Mouse (Mus musculus): ENCODE results near the gene Nek2. TPM values are rescaled to one million over a fixed set of nuclear protein-coding genes. Genes with fewer than 3 reads are reported as not detected.
A peak's percentile ranks its signal among the peaks of the same experiment; 100 is the strongest.

The Nek2 gene
- 1 to 10 TPM in 3 of 4 experiments, under 1 TPM in 1; 0.92 to 4.7 (median 1.5) TPM for total RNA-seq (2022)

DNA sequence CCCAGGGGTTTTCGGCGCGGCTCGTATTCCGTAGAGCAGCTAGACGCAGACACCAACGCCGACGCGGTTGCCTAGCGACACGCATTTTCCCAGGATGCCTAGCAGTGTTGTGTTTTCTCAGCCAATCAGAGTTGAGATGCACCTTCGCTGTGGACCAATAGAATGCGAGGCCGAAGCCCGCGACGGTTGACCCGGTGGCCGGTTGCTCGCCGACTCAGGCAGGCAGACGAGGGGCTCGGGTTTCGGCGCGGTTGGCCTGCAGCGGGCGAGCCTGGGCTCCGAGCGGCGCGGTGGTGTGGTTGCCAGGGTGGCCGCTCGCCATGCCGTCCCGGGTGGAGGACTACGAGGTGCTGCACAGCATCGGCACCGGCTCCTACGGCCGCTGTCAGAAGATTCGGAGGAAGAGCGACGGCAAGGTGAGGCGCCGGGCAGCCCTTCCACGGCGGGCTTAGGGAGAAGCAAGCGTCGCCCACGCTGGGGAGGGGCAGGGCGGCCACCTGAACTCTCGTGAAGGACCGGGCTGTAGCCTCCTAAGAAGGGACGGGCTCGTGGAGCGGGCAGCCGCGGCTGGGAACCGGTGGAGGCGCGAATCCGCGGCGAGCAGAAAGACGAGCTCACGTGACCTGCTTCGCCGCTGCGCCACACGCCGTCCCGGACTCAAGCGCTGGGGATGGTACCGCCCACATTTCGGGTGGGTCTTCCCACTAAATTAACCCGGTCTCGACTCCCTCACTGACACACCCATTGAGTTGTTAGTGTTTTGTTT lies at the start of gene Nek2:
Nek2 (plus strand) TSS at position 119 of the 766 bp plus-strand sequence.
- DNase-seq = peak; percentile 95

DNA sequence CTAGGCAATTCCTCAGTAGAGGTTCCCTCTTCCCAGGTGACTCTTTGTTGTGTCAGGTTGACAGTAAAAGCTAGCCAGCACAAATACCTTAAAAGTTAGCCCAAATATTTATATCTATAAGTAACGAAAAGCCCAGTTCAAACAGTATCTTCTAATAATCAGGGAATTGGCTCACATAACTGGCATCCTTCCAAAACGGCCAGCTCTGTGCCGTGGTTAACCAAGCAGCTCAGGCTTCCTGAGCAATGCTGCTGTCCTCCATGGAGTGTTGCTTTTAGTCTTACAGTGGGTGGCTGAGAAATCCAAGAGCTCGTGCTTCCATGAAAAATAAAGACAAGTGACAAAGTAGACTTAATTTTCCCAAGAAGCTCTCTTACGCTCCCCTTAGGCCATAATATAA lies 47.1 kb upstream of the Nek2 start:
- DNase-seq = no peak

- no peak for DNase-seq
Measured at GRCm38 (mm10) chr1:191775116-191775515, 46.1 kb upstream of the Nek2 start.

- DNase-seq = no peak
Measured at GRCm38 (mm10) chr1:191777521-191777920, 43.7 kb upstream of the Nek2 start.

- no peak for DNase-seq
Measured at GRCm38 (mm10) chr1:191780470-191780869, 40.8 kb upstream of the Nek2 start.

GRCm38 (mm10) chr1:191785108-191785507 lies 36.1 kb upstream of the Nek2 start:
- DNase-seq = no peak

DNA sequence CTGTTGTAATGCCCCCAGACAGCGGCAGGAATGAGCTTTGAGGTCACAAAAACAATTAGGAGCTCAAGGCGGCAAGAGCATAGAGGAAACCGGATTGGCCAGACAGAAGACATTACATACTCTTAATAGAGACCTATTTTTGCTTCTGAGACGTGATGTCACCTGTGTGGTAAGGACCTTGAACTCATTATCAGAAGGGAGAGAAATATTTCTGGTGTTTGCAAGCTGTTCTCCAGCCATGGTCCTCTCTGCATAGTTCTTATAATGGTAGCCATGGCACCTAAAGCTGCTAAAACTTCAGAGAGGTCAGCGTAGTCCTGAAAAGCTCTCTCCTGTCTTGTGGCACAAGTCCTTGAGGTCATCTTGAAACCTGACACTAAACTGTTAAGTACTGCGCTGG lies 35.0 kb upstream of the Nek2 start:
- DNase-seq = no peak

DNA sequence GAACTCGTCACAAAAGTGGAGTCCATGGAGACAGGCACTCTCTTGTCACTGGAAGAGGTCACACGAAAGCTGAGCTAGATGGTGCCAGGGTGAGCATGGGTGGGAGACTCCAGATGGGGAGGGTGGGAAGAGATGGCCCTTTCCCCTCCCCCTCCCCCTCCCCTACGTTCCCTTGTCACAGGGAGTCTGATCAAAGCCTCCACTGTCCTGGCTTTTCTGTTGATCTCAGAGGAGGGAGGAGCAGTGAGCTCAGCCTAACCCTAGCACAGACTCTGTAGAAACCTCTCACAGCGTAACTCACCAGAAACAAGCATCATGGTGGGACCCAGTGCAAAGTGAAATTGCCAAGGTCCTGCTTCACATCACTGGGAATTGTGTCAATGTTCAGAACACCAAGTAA lies 33.9 kb upstream of the Nek2 start:
- DNase-seq = no peak

DNA sequence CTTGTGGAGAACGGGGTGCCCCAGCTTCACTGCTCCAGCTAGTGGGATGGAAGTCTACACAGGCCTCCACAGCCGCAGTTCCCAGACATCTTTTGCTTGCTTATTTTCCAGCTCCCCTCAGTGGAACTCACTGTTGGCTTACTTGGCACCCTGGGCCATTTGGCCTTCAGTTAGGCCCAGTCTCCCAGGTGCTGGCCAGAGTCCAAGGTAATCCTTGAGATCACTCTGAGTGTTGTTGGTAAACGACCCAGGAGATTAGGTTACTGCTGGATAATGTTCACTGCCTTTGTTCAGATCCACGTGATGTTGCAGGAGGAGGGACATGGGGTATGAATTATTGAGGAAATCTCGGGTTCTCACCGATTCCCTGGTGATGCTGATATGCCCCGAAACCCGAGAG lies 28.3 kb upstream of the Nek2 start:
- DNase-seq = peak; percentile 47

GRCm38 (mm10) chr1:191793888-191794532 lies 27.2 kb upstream of the Nek2 start:
- DNase-seq = no peak

DNA sequence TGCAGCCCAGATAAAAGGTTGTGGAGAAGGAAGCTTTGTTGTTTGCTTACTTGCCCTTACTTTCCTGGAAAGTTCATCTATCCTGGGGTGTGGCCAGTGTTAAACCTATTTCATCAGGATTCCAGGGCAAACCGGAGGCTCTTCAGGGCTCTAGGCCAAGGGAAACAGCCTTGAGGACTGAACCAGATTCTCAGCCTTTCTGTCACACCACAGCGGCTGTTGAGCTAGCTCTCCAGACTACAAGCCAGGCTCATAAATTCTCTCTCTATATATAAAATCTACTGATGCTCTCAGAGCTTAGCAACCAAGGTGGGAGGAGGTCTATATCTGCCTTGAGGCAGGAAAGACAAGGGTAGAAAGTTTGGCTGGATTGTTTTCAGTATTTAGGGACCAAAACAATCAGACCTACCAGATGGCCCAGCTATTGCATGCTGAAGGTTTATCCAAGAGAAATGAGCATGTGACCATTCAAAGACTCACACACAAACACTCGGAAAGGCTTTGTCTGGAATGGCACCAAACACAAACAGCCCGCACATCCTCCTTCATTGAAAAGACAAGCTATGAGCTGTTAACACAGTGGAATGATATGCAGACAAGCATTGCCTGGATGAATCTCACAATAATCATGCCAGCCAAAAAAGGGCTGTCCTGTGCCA lies 24.9 kb upstream of the Nek2 start:
- DNase-seq = no peak

DNA sequence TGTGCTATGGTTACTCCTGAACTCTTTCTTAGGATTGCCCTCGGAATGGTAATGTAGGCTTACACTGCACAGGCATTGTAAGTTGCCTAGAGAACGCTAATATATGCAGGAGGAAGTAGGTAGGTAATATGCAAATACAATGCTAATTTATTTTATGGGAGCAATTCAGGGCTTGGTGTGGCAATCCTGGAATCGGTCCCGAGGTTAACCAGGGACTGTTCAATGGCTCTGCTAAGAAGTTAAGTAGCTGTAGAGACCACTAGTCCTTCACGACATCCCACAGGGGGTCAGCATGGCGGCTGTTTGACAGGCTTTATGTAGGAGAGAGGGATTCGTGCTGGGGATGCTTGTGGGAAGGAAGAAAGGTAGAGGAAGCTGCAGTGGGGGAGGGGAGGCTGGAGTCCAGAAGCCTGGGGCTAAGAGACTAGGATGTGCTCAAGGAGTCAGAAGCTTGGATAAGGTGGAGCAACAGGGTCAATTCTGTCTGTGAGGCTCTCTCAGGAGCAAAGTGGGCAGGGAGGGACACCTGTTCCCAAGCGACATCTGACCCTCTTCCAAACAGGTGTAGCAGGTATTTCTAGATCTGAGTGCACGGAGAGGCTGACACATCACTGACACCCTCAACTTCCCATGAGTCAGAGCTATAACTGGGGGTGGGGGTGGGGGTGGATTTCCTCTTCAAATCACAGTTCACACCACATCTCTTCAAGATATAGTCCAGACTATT lies 19.0 kb upstream of the Nek2 start:
- DNase-seq = no peak

DNA sequence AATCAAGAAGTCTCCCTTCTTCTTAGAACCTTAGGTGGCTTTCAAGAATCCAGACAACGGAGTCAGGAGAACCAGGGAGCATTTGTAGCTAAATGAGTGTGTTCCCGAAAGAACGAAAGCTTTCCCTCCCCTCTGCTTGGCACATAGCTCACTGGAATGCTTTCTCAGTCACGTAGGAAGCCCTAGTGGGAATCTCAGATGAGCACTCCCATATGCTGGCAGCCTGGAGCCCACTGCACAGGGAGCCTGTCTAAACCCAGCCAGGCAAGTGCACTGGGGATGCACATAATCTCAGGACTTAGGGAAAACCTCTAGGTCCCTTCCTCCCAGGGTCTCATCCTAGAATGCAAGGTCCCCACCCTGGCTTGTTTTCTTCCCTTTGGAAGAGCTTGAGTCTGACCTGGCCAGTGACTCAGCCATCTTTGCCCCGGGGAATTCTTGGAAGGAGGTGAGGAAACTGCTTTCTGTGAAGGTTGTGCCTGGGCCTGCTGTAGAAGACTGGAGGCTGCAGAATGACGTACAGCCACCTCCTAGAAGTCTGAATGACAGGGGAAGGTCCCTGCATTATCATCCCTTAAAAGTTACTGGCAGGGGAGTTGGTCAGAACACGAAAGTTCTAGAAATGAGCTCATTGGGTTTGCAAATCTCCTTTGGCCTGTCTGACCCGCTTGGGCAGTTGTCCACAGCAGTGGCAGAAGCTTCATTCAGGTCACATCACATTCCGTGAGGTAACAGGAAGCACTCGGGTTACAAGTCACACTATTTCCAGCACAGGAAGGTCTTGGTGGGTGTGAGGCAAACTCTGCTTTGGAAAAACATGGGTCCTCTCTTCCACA lies 18.2 kb upstream of the Nek2 start:
- peak; percentile 21 for DNase-seq

DNA sequence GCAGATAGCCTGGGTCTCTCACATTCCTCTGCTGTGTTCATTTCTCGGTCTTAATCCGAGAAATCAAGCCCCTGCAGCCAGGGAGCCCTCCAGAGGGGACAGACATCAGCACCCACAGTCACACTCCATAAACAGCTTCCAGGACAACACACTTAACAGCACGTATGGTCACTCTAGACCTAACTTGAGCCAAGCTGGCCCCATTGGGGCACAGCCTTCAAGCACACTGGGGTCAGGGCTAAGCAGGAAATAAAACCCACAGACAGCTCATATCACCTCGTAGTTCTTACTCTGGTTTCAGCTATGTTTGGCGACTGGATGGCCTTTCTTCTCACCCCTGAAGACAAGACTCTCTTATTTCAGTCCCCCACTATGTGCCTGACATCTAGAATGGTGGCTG lies 16.5 kb upstream of the Nek2 start:
- DNase-seq = no peak

DNA sequence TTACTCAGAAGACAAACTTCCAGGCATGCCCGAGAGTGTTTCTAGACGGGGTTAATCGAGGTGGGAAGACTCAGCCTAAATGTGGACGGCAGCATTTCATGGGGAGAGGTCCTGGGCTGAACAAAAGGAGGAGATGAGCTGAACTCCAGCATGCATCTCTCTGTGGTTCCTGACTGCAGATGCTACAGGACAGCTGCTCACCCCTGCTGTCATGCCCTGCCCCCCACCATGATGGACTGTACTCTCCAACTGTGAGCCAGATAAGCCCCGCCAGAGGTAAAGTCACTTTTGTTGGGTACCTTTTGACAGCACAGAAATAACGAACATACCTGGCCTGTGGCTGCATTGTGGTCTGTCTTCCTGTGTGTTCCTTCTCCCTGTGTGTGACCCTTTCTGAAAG lies 15.5 kb upstream of the Nek2 start:
- DNase-seq = no peak

GRCm38 (mm10) chr1:191806740-191807139 lies 14.5 kb upstream of the Nek2 start:
- no peak for DNase-seq

DNA sequence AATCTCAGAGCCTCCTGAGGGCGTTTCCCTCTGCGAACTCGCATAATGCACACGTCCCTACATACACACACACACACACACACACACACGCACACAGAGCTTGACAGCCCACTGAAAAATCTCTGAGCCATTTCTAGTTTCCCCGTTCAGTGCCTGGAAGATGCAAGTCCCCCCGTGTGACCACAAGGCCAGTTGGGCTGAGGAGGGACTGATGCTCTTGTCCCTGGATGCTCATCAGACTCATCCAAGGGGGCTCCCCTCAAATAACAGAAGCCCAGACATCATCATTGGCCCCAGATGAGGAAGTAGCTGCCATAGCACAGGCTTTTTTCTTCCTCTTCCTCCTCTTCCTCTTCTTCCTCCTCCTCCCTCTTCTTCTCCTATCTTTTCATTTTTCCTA lies 13.3 kb upstream of the Nek2 start:
- DNase-seq = no peak

- no peak for DNase-seq
Measured at GRCm38 (mm10) chr1:191808688-191809223, 12.5 kb upstream of the Nek2 start.

GRCm38 (mm10) chr1:191811774-191812173 lies 9.5 kb upstream of the Nek2 start:
- no peak for DNase-seq

DNA sequence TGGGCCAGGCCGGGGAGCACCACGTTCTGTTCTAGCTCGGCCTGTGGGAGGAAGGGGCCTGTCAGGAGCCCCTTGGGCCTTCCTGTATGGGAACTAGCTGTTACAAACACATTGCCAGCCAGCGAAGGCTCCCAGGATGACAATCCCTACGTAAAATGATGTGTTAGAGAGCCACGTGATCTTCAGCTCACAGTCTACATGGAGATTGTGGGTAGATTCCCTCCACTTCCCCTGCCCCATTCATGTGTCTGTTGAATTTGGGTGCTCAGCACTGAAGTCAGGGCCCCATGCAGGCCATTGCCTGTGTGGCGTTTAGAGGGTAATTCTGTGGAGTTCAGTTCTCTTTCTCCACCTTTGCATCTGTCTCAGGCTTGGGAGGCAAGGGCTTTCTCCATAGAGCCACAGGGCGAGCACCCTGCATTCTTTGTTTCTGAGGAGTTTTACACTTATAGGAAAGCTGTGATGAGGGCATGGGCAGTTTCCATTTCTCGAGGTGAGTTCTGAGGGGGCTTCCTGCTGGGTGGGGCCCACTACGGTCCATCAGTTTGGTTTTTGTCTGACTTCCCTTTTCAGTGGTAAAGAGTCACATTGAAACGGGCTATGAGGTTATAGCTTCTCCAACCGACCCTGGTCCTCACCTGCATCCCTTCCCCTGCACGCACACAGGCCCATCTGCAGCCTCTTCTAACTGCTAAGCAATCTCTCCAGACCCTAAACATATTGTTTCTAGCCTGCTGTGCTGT lies 8.1 kb upstream of the Nek2 start:
- no peak for DNase-seq

DNA sequence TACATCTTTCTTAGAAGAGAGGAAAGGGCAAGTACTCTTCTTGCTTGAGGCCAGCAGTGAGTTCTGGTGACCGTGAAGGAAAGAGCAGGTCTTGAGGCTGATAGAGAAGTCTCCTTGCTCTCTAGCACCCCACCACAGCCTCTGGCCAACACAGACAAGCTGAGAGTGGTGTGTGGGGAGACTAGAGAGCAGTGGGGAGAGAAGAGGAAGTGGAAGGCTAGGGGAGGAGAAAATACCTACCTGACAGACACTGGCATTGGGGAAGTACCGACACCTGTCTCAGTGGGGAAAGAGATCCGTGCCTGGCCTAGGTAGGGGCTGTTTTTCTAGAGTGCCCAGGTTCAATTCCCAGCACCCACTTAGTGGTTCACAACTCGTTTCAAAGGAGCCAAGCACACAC lies 7.0 kb upstream of the Nek2 start:
- DNase-seq = no peak
